Mouse (Mus musculus) embryonic facial prominence, embryonic 12.5 days (tissue): ENCODE measurements around the gene Oas1e. TPM values are rescaled to one million over a fixed set of nuclear protein-coding genes. Genes with fewer than 3 reads are reported as not detected.

Experiments used
- polyA plus RNA-seq: library from polyadenylated mRNA; unstranded; fragments of >200 nt; fragmentation: Nextera tagmentation; extraction: Ambion mirVana; gene quantifications from 2 replicates; pipeline ENCODE4 v1.2.1, GENCODE M21; 2016

Oas1e gene
- polyA plus RNA-seq, 1 experiment from 2014 or later = not detected

Other genes starting within 250 kb of the Oas1e start
- gene Tpcn1, start 206.9 kb downstream of the Oas1e start, polyA plus RNA-seq = 17.4 and 18.9 TPM in 2 replicates
- 0.65 and 0.70 TPM in 2 replicates for gene Iqcd, start 206.5 kb downstream of the Oas1e start, polyA plus RNA-seq
- 16.7 and 17.5 TPM in 2 replicates for gene Rita1, start 182.9 kb downstream of the Oas1e start, polyA plus RNA-seq
- gene Ddx54, start 182.8 kb downstream of the Oas1e start, polyA plus RNA-seq = 50.9 and 53.1 TPM in 2 replicates
- gene Cfap73, start 161.3 kb downstream of the Oas1e start, polyA plus RNA-seq = not detected in 2 replicates
- 0.18 and 0.26 TPM in 2 replicates for gene Rasal1, start 146.7 kb downstream of the Oas1e start, polyA plus RNA-seq
- gene Dtx1, start 83.6 kb downstream of the Oas1e start, polyA plus RNA-seq = 8.9 and 9.1 TPM in 2 replicates
- gene Oas2, start 45.7 kb downstream of the Oas1e start, polyA plus RNA-seq = 0.18 and 0.26 TPM in 2 replicates
- 0.08 TPM in 1 of 2 replicates, not detected in the other for gene Oas3, start 17.9 kb downstream of the Oas1e start, polyA plus RNA-seq
- 0.22 and 0.45 TPM in 2 replicates for gene Oas1c, start 17.0 kb upstream of the Oas1e start, polyA plus RNA-seq
- gene Oas1f, start 51.8 kb upstream of the Oas1e start, polyA plus RNA-seq = not detected in 2 replicates
- gene Oas1h, start 65.9 kb upstream of the Oas1e start, polyA plus RNA-seq = not detected in 2 replicates
- gene Oas1g, start 92.1 kb upstream of the Oas1e start, polyA plus RNA-seq = 0.19 and 0.41 TPM in 2 replicates
- gene Oas1a, start 112.0 kb upstream of the Oas1e start, polyA plus RNA-seq = 0.49 and 0.78 TPM in 2 replicates
- not detected in 2 replicates for gene Oas1d, start 119.0 kb upstream of the Oas1e start, polyA plus RNA-seq
- 0.23 and 0.27 TPM in 2 replicates for gene Rph3a, start 214.6 kb upstream of the Oas1e start, polyA plus RNA-seq